Mouse (Mus musculus) forebrain, embryonic 12.5 days (tissue): ENCODE data around the gene Aoc1. TPM values are rescaled to one million over a fixed set of nuclear protein-coding genes. Genes with fewer than 3 reads are reported as not detected.

ENCODE experiments used
- ATAC-seq: fragments of 200-750 bp; cut with Nextera tagmentation; 2 replicates; pipeline ENCODE4 v1.8.0; 2017; ENCODE audit warnings: moderate TSS enrichment; ENCODE audit not compliant: low FRiP score
- H3K27ac ChIP-seq: fragments of 300-500 bp; sonication (generic); 2 replicates; pipeline ENCODE4 v1.5.1; 2016; ENCODE audit warnings: mild to moderate bottlenecking
- H3K27me3 ChIP-seq: fragments of 300-500 bp; sonication (generic); 2 replicates; pipeline ENCODE4 v1.6.1; 2016; ENCODE audit warnings: mild to moderate bottlenecking
- H3K36me3 ChIP-seq: fragments of 300-500 bp; sonication (generic); replicated peaks from 2 replicates; pipeline ENCODE4 v1.6.1; 2016; ENCODE audit warnings: mild to moderate bottlenecking
- H3K4me1 ChIP-seq: fragments of 300-500 bp; sonication (generic); 2 replicates; pipeline ENCODE4 v1.6.1; 2016
- H3K4me2 ChIP-seq: fragments of 300-500 bp; sonication (generic); 2 replicates; pipeline ENCODE4 v1.6.1; 2016; ENCODE audit warnings: mild to moderate bottlenecking, moderate library complexity
- H3K4me3 ChIP-seq: fragments of 300-500 bp; sonication (generic); replicated peaks from 2 replicates; pipeline ENCODE4 v1.5.1; 2016; ENCODE audit warnings: mild to moderate bottlenecking
- H3K9ac ChIP-seq: fragments of 300-500 bp; sonication (generic); 2 replicates; pipeline ENCODE4 v1.6.1; 2016; ENCODE audit warnings: mild to moderate bottlenecking
- H3K9me3 ChIP-seq: fragments of 300-500 bp; sonication (generic); 2 replicates; pipeline ENCODE4 v1.6.1; 2016
- WGBS: fragments of 180-500 bp; shearing (Covaris S2); methylation state at CpG from one replicate; pipeline ENCODE4 v1.1.7; 2016; 5-methylcytosine and 5-hydroxymethylcytosine counted together
- polyA plus RNA-seq: library from polyadenylated mRNA; unstranded; fragments of >200 nt; fragmentation: Nextera tagmentation; extraction: Ambion mirVana; gene quantifications from 2 replicates; pipeline ENCODE4 v1.2.1, GENCODE M21; 2016

Gene Aoc1
- not detected in 2 replicates for polyA plus RNA-seq

- no peak within 1 kb of the TSS for H3K27ac ChIP-seq
- ATAC-seq: no peak
- 89% methylated on average over 5 of the region's 5 CpGs for WGBS
These were observed at the start of gene Aoc1 for GRCm38 (mm10) chr6:48872596-48872995. Aoc1 (plus strand) TSS chr6:48872896.

GRCm38 (mm10) chr6:48825016-48825415, 47.7 kb upstream of the Aoc1 start:
- H3K27ac ChIP-seq: no peak overlapping the region
- no peaks in the 10 kb centered on the region for H3K4me1 ChIP-seq
- ATAC-seq: no peak
- no peaks in the 10 kb centered on the region for H3K27me3 ChIP-seq
- WGBS: 75% methylated on average over 7 of the region's 7 CpGs
- no peak overlapping the region for H3K4me3 ChIP-seq
- H3K4me2 ChIP-seq: no peak overlapping the region
- H3K9me3 ChIP-seq: no peaks in the 10 kb centered on the region
- H3K9ac ChIP-seq: no peak overlapping the region
- no peaks in the 10 kb centered on the region for H3K36me3 ChIP-seq

More at GRCm38 (mm10) chr6:48872596-48872995, at the start of gene Aoc1:
- Histone ChIP-seq H3K4me3 (no peak within 1 kb of the TSS), H3K4me2 (no peak within 1 kb of the TSS), H3K27me3 (peaks cover 57% of the 10 kb centered on the region), H3K9ac (no peak within 1 kb of the TSS), H3K36me3 (no peaks in the 10 kb centered on the region), H3K4me1 (peaks cover 2% of the 10 kb centered on the region; the same call in 1 of the 2 replicates), H3K9me3 (no peaks in the 10 kb centered on the region)

- Histone ChIP-seq H3K4me3 (no peak overlapping the region), H3K4me1 (no peaks in the 10 kb centered on the region), H3K9me3 (no peaks in the 10 kb centered on the region), H3K4me2 (no peak overlapping the region), H3K9ac (no peak overlapping the region), H3K27me3 (no peaks in the 10 kb centered on the region), H3K36me3 (peaks cover 9% of the 10 kb centered on the region), H3K27ac (no peak overlapping the region)
- WGBS: 89% methylated on average over 1 of the region's 1 CpGs
- ATAC-seq: no peak
These were observed 43.7 kb upstream of the Aoc1 start for GRCm38 (mm10) chr6:48828976-48829375.

- Histone ChIP-seq H3K9me3 (no peaks in the 10 kb centered on the region), H3K4me2 (no peak overlapping the region), H3K9ac (no peak overlapping the region), H3K4me3 (no peak overlapping the region), H3K27me3 (no peaks in the 10 kb centered on the region), H3K4me1 (no peaks in the 10 kb centered on the region), H3K27ac (no peak overlapping the region), H3K36me3 (peaks cover 16% of the 10 kb centered on the region)
- ATAC-seq: no peak
These were observed 43.0 kb upstream of the Aoc1 start for GRCm38 (mm10) chr6:48829651-48830050.

GRCm38 (mm10) chr6:48830241-48830640, 42.5 kb upstream of the Aoc1 start:
- Histone ChIP-seq H3K4me2 (no peak overlapping the region), H3K36me3 (peaks cover 19% of the 10 kb centered on the region), H3K27me3 (no peaks in the 10 kb centered on the region), H3K27ac (no peak overlapping the region), H3K9me3 (no peaks in the 10 kb centered on the region), H3K4me1 (no peaks in the 10 kb centered on the region), H3K9ac (no peak overlapping the region), H3K4me3 (no peak overlapping the region)
- ATAC-seq: no peak
- WGBS: 83% methylated on average over 1 of the region's 1 CpGs

GRCm38 (mm10) chr6:48831141-48831540, 41.6 kb upstream of the Aoc1 start:
- Histone ChIP-seq H3K4me3 (no peak overlapping the region), H3K9ac (no peak overlapping the region), H3K27ac (no peak overlapping the region), H3K27me3 (no peaks in the 10 kb centered on the region), H3K4me1 (no peaks in the 10 kb centered on the region), H3K4me2 (no peak overlapping the region), H3K36me3 (peaks cover 19% of the 10 kb centered on the region), H3K9me3 (no peaks in the 10 kb centered on the region)
- ATAC-seq: no peak
- WGBS: 86% methylated on average over 5 of the region's 5 CpGs

- WGBS: 91% methylated on average over 1 of the region's 1 CpGs
- Histone ChIP-seq H3K9me3 (no peaks in the 10 kb centered on the region), H3K4me1 (no peaks in the 10 kb centered on the region), H3K9ac (no peak overlapping the region), H3K27me3 (no peaks in the 10 kb centered on the region), H3K27ac (no peak overlapping the region), H3K4me2 (no peak overlapping the region), H3K4me3 (no peak overlapping the region), H3K36me3 (peaks cover 19% of the 10 kb centered on the region)
- no peak for ATAC-seq
These were observed 40.3 kb upstream of the Aoc1 start for GRCm38 (mm10) chr6:48832426-48832825.

- Histone ChIP-seq H3K4me1 (no peaks in the 10 kb centered on the region), H3K27me3 (no peaks in the 10 kb centered on the region), H3K27ac (no peak overlapping the region), H3K9ac (no peak overlapping the region), H3K36me3 (peaks cover 19% of the 10 kb centered on the region), H3K9me3 (no peaks in the 10 kb centered on the region), H3K4me2 (no peak overlapping the region), H3K4me3 (no peak overlapping the region)
- 94% methylated on average over 4 of the region's 4 CpGs for WGBS
- no peak for ATAC-seq
These were observed 39.2 kb upstream of the Aoc1 start for GRCm38 (mm10) chr6:48833515-48833914.

GRCm38 (mm10) chr6:48835241-48835640, 37.5 kb upstream of the Aoc1 start:
- Histone ChIP-seq H3K4me3 (no peak overlapping the region), H3K9ac (no peak overlapping the region), H3K36me3 (peaks cover 19% of the 10 kb centered on the region), H3K4me1 (peaks cover 4% of the 10 kb centered on the region), H3K27me3 (no peaks in the 10 kb centered on the region), H3K27ac (no peak overlapping the region), H3K9me3 (no peaks in the 10 kb centered on the region), H3K4me2 (no peak overlapping the region)
- ATAC-seq: no peak
- 87% methylated on average over 5 of the region's 5 CpGs for WGBS

GRCm38 (mm10) chr6:48836146-48836545, 36.5 kb upstream of the Aoc1 start:
- H3K4me2 ChIP-seq: no peak overlapping the region
- ATAC-seq: no peak
- no peak overlapping the region for H3K27ac ChIP-seq
- H3K4me1 ChIP-seq: peaks cover 13% of the 10 kb centered on the region
- no peak overlapping the region for H3K9ac ChIP-seq
- peaks cover 19% of the 10 kb centered on the region for H3K36me3 ChIP-seq
- no peaks in the 10 kb centered on the region for H3K27me3 ChIP-seq
- no peak overlapping the region for H3K4me3 ChIP-seq
- no peaks in the 10 kb centered on the region for H3K9me3 ChIP-seq
- WGBS: 91% methylated on average over 5 of the region's 5 CpGs

GRCm38 (mm10) chr6:48837516-48837915, 35.2 kb upstream of the Aoc1 start:
- no peaks in the 10 kb centered on the region for H3K9me3 ChIP-seq
- H3K9ac ChIP-seq: no peak overlapping the region
- no peaks in the 10 kb centered on the region for H3K27me3 ChIP-seq
- peaks cover 25% of the 10 kb centered on the region for H3K4me1 ChIP-seq
- ATAC-seq: no peak
- WGBS: 83% methylated on average over 7 of the region's 7 CpGs
- H3K4me2 ChIP-seq: no peak overlapping the region
- no peak overlapping the region for H3K27ac ChIP-seq
- peaks cover 19% of the 10 kb centered on the region for H3K36me3 ChIP-seq
- no peak overlapping the region for H3K4me3 ChIP-seq

- Histone ChIP-seq H3K27me3 (no peaks in the 10 kb centered on the region), H3K4me2 (0 out of 2 replicates have a peak overlapping the region, but pooled peaks have one; percentile 58), H3K9me3 (no peaks in the 10 kb centered on the region), H3K9ac (no peak overlapping the region), H3K4me1 (peaks cover 25% of the 10 kb centered on the region), H3K36me3 (peaks cover 14% of the 10 kb centered on the region), H3K27ac (no peak overlapping the region), H3K4me3 (no peak overlapping the region)
- no peak for ATAC-seq
- WGBS: 77% methylated on average over 6 of the region's 6 CpGs
These were observed 34.2 kb upstream of the Aoc1 start for GRCm38 (mm10) chr6:48838321-48839080.

- WGBS: 38% methylated on average over 7 of the region's 7 CpGs
These were observed 32.2 kb upstream of the Aoc1 start, which contains the start of gene Tmem176a for GRCm38 (mm10) chr6:48840371-48840969. Tmem176a (plus strand) TSS chr6:48840919.

More at GRCm38 (mm10) chr6:48840371-48840969, 32.2 kb upstream of the Aoc1 start, which contains the start of gene Tmem176a:
- H3K4me3 ChIP-seq: peak within 1 kb of the TSS; percentile 38
- H3K9me3 ChIP-seq: no peaks in the 10 kb centered on the region
- peak within 1 kb of the TSS; percentile 58 for H3K4me2 ChIP-seq
- no peaks in the 10 kb centered on the region for H3K27me3 ChIP-seq
- peak; percentile 33 for ATAC-seq
- peak within 1 kb of the TSS; percentile 88 for H3K27ac ChIP-seq
- no peaks in the 10 kb centered on the region; the same call in 1 of the 2 replicates for H3K36me3 ChIP-seq
- peaks cover 25% of the 10 kb centered on the region for H3K4me1 ChIP-seq
- H3K9ac ChIP-seq: peak within 1 kb of the TSS; percentile 51
